Mouse (Mus musculus): ENCODE measurements around the gene Madd.

Gene Madd

DNA sequence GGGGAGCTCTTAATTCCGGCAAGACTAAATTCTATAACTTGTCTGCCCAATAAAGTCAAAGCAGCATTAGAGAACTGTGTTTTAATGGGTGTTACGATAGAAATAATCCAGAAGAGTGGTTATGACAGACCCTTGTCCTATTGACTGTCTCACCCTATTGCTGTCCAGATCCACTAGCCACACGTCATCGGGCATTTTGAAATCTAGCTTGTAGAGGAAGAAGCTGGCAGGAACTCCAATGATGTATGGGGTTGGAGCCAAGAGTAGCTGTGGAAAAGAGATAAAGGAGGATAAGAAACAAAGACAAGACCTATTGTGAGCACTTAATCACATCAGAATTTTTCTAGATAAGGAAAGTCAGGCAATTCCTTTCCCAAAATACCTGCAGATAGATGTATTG is 8.1 kb downstream of the Madd start:
- no peak for DNase-seq (ENCODE audit: low spot score in 2 of 2)

DNA sequence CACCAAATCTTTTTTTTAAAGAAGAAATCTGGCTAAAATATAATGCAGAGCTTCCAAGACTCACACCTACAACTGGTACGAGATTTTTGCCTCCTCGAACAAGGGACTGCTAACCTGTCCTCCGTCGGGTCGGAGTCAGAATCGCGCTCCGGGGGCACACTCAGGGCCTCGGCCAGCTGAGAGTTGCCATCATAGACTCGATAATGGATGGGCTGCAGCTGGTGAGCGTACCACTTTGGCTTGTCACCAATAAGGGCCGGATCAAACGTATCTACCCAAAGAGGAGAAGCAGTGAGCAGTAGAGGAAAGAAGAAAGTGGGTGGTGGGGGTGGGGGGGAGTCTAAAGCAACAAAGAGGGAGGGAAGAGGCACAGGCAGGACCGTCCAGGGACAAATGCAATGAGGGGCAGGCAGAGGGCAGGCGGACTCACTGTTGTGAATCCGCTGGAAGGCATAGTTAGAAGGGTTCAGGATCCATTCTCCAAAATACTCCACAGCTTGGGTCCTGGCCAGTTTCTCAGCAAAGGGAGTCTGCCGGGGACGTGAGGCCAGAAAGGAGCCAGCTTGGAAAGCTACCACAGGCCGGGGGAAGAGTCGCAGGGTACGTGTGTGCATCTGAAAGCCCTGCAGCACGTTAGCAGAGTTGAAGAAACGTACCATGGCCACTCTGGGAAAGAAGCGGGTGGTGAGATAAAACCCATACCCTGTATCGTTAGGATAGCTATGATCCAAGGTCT is 13.9 kb downstream of the Madd start:
- no peak for DNase-seq (ENCODE audit: low spot score in 2 of 2)

DNA sequence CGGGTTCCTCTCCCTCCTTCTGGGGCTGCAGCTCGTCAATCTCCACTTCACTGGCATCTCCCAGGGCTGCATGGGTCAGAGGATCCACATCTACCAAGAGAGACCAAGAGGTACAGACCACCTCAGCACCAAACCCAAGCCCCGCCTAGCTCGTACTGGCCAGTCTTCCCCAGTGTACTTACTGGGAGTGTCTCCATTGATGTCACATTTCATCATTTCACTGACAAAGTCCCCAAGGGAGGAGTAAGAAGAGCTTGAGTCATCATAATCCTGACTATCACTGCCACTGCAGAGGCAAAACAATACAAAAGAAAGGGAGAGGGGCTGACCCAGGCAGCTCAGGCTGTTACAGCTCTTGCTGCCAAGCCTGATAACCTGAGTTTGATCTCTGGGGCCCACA is 16.0 kb downstream of the Madd start:
- no peak for DNase-seq (ENCODE audit: low spot score in 2 of 2)

DNA sequence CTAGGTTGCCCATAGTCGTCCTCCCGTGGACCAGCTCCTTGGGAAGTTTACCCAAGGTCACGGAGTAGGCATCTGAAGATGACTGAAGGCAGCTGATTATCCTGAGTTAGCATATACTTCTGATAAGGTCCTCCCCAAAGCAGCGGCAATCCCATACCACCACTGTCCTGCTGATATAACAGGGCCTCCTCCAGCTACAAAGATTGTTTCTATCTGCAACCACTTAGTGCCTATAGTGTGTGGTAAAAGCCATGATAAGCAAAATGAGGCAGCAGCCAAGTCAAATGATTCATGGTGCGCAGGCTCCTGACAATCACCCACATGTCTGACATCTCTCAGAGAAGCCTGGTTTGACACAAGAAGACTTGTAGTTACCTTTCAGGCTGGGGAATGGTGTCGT is 18.6 kb downstream of the Madd start:
- no peak for DNase-seq (ENCODE audit: low spot score in 2 of 2)

DNA sequence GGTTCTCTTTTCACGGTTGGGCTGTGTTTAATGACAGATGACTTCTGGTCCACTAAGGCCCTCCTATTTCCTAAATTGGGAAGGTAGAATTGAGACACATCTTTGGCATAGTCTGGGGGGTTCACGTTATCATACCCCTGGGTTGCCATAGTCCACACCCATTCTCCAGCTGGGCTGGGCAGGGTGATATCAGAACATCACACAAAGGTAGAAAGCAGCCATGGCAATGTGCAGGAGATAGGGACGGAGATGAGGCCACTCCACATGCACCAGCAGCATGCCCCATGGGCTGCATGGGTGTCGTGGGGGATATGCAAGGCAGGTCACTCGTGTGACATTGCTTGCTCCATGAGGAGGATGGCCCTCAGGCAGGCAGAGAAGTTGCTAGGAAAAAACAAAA is 20.1 kb downstream of the Madd start:
- DNase-seq (ENCODE audit: low spot score in 2 of 2): no peak

DNA sequence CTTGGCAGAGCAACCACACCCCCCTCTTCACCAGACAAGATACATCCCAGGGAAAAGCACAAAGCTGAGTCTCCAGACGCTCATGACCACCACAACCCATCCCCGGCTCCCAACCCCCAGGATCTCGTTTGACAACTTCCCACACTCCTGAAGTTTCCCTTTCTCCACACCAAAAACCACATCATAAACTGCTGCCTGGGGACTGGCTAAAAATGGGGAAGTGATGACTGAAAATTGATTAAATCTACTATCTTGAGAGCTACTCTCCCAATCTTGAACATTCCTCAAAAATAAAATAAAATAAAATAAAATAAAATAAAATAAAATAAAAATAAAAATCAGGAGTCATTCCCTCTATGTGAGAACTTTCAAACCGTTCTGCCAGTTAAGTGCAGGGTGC is 20.7 kb downstream of the Madd start:
- no peak for DNase-seq (ENCODE audit: low spot score in 2 of 2)

DNA sequence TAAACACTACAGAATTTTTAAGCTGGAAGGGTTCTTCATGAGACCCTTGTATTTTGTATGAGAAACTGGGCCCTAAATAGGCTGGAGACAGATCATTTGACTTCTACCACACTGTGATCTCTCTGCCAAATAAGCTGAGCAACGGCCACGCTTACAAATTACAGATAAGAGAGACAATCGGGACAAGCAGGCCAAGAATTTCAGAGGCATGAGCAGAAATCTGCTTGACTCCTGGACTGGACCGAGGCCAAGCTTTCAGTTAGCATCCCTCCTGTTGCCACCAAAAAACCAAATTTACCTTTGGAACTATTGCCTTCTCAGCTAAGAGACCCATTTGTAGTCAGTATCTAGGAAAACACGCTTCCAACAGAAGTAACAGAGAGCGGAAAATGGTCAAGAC is 23.0 kb downstream of the Madd start:
- no peak for DNase-seq (ENCODE audit: low spot score in 2 of 2)

DNA sequence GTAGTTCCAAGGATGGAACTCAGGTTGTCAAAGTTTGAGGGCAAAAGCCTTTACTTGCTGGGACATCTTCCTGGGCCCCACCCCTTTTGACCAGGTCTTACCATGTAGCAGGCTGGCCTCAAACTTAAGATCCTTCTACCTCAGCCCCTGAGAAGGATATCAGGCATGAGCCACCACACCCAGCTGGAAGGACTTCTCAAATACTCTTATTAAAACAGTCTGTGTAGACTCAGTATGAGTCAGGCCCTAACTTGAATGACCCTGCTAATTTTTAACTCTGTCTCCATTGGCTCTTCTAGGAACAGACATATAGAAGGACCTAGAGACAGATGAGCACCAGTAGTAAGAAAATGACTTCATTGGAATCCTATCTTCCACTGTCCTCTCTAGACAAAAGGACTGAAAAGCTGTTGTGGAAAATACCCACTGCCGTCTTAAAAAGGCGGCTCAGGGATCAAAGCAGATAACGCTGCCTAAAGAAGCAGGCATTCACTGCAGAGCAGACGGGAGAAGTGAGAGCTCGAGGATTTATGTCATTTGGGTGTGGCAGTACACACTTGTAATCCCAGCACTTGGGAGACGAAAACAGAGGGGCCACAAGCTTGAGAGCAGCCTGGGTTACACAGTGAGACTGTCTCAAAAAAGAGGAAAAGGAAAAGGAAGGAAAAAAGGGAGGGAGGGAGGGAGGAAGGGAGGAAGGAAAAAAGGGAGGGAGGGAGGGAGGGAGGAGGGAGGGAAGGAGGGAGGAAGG is 26.5 kb downstream of the Madd start:
- DNase-seq (ENCODE audit: low spot score in 2 of 2): no peak

DNA sequence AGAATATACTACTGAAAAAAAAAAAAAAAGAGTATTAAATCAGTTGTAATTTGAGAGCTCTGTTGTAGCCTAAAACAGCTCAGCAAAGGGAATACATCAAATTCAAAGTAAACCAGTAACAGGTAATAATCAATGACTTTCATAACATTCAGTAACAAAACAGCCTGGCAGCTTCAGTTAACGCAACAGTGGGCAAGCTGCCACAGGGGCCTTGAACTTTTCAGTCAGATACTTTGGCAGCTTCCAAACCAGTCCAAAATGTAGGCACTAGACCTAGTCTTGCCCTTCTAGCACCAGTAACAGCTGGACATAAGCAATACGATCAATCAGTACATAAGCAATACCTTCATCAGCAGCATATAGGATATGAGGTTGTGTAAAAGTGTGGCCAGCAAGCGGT is 29.5 kb downstream of the Madd start:
- no peak for DNase-seq (ENCODE audit: low spot score in 2 of 2)

DNA sequence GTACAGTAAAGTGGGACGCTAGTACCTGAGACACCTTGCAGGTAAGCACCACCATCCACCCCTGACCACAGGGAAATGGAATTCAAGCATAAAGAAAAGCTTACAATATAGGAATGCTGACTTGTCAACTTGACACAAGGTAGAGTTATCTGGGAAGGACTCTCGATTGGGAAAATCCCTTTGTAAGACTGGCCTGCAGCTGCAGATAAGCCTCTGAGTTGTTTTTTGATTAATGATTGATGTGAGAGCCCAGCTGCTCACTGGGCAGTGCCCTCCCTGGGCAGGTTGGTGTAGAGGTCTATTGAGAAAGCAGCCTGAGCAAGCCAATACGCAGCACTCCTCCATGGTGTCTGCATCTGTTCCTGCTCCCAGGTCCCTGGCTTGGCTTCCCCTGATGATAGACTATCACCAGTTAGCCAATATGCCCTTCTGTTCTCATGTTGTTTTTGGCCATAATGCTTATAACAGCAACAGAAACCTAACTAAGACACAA is 30.7 kb downstream of the Madd start:
- no peak for DNase-seq (ENCODE audit: low spot score in 2 of 2)

DNA sequence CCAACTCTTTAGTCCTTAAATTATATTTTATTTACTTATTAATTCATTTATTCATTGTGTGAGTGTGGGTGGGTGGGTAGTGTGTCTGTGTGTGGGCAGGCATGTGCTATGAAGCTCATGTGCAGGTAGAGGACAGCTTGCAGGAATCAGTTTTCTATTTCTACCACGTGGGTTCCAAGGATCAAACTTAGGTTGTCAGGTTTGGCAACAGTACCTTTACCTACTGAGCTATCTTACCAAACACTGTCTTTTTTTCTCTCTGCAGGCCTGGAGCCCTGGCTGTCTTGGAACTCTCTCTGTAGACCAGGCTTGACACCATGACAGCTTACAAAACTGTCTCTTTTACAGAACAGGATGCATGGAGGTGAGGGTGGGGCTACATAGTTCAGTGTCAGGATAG is 32.3 kb downstream of the Madd start:
- no peak for DNase-seq (ENCODE audit: low spot score in 2 of 2)

DNA sequence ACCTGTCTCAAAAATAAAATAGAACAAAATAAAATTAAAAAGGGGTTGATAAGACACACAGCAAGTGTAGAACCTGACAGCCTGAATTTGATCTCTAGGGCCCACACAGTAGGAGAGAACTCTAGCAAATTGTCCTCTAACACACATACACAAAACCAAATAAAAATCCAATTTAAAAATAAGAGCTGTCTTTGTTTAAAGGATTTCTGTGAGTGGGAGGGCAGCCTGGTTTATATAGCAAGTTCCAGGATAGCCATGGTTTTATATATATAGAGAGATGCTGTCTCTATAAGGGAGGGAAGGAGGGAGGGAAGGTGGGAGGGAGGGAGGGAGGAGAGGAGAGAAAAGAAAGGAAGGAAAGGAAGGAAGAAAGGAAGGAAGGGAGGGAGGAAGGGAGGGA is 35.5 kb downstream of the Madd start:
- no peak for DNase-seq (ENCODE audit: low spot score in 2 of 2)

DNA sequence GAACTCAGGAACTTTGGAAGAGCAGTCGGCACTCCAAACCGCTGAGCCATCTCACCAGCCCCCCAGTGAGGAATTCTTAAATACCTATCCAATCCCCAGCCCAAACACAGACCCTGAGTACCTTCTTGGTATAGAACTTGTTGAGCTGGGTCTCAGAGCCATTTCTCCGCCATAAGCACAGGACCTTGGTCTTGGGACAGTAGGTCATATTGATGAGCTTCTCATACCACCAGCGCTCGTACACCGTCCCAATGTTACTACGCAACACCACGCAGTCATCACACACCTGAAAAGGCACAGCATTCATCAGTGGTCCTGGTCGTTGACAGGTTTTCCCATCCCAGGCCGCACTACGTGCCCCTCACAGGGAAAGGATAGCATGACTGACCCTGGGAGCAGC is 40.2 kb downstream of the Madd start:
- no peak for DNase-seq (ENCODE audit: low spot score in 2 of 2)

DNA sequence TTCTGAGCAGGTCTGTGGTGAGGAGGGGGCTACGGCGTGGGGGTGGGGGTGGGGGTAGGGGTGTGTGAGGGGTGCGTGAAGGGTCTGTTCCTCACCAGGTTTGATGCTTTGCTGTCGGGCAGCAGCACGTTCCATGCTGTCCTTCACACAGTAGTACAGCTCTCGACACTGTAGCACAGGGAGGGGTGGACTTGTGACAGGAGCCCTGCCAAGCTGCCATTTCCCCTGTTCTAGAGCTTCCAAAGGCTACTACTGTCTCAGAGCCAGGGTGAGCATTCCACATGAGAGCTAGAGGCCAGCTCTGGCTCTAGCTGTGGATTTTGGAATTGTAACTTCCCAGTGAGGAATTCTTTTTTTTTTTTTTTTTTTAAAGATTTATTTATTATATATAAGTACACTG is 40.7 kb downstream of the Madd start:
- no peak for DNase-seq (ENCODE audit: low spot score in 2 of 2)

DNA sequence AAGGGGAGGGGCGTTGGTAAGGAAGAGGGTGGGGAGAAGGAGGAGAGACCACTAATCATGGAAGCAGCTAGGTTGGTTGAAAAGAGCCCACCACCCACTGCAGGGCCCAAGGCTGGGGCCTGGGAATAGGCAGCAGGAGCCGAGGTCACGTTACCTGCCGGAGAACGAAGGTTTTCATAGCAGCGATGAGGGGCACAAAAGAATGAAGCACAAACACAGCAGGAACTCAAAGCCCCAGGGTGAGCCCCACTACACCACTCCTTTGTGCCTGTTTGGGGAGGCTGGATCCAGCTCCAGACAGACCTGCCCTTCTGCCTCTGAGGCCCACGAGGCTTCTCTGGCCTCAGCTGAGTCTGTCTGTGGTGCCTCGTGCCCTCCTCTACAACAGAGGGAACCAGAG is 43.9 kb downstream of the Madd start:
- no peak for DNase-seq (ENCODE audit: low spot score in 2 of 2)

DNA sequence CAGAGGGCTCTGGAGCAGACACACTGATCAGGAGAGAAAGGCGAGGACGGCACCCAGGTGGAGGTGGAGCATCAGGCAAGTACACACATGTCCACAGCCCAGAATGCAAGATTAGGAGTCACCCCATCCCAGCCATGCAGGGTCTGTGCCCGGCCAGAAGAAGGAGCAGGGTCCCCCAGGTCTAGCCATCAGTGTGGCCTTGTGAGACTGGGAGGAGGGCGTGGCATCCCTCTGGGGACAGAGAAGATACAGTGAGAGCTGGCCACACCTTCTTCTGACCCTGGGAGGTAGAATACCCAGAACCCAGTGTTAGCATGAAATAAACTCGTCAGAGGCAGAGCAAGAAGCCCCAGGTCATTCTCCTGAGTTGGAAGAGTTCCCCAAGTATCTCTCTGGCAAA is 44.3 kb downstream of the Madd start:
- DNase-seq (ENCODE audit: low spot score in 2 of 2): no peak

DNA sequence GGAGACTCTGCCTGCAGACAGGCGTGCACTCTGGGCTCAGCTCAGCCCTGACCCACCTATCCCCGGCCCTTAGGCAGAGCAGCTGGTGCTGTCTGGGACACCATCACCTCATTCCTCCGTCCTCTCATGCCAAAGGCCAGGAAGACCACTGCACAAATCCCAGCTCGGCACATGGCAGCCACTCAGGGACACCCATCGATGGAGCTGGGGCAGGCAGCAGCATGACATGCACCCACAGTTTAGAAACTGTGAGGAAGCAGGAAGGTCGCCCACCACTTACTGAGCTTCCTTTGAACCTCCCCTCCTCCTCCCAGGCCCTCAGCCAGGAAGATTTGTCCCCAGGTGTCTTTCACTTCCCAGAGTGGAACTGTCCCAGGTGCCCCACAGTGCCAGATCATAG is 46.2 kb downstream of the Madd start:
- no peak for DNase-seq (ENCODE audit: low spot score in 2 of 2)

DNA sequence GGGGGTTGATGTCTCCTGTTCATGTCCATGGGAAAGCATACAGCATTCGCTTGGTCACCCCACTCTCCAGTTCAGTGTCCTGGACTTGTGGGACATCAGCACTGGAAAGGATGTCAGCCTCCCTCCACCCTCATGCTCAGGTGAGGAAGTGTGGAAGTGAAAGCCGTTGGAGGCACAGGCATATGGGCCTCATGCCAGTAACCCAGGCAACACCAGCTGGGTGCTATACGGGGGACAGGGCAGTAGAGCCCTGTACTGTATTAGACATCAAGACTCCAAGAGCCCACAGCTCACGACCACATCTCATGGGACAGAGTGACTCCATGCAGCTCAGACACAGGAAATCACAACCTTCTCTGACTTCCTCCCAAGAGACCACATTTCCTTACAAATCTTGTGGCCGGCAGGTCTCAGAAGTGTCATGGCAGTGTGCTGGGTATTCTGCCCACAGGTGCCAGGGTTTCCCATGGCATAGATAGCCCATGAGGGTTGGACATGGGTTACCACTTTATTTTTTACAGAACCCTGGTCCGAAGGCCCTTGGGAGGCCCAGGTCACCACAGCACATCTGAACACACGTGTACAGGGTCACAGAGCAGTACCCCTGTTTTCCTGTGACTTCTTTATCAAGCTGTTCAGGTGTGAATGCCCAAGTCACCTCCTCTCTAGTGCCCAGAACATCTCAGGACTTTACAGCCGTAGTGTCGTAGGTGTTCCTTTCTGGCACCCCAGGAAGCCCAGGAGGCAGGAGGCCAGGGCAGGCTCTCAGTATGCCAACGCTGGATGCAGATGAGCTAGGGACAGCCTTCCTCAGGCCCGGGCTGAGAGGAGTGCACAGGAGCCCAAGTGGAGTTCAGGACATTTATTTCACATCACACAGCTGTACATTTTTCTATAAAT is 46.9 kb downstream of the Madd start:
- no peak for DNase-seq (ENCODE audit: low spot score in 2 of 2)

DNA sequence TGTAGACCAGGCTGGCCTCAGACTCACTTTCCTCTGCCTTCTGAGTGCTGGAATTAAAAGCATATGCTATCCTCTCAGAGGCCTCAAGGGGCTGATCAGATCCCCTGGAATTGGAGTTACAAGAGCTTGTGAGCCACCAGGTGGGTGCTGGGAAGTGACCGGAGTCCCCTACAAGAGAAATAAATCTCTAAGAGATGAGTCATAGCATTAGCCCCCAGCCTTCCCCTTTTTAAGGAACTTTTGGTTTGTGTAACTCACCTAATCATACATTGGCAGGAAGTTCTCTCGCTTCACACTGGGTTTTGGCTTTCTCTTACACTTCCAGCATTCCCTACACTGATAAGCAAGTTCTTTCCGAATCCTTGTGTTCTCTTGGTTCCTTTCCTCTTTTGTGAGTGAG is 51.6 kb downstream of the Madd start:
- no peak for DNase-seq (ENCODE audit: low spot score in 2 of 2)

DNA sequence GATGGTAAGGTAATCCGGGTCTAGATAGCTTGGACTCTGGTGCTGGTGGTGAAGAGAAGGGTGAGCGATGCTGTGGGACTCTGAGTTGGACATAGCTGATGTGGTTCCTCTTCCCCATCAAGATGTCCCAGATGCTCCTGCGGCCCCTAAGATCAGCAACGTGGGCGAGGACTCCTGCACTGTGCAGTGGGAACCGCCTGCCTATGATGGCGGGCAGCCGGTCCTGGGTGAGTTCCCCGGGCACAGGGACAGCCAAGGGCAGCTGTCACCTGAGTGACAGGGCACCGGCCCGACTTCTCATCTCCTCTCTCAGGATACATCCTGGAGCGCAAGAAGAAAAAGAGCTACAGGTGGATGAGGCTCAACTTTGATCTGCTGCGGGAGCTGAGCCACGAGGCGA is 52.4 kb downstream of the Madd start:
- DNase-seq (ENCODE audit: low spot score in 2 of 2): no peak

DNA sequence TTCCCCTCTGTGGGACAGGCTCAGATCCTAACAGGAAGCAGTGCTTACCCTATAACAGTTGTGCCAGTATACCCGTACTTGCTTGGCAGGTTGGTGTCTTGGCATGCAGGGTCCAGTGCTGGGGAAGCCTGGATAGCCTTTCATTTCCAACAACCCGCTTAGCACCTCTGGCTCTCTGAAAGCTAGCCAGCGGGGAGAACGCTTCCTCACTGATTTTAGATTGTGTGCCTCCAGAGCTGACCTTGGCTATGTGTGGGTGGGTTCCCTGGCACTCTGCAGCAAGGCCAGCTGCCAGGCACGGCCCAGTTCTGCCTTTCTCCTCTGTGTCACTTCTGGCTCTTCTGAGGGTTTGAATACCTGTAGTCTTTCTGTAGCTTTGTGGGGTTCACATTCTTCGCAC is 53.5 kb downstream of the Madd start:
- DNase-seq (ENCODE audit: low spot score in 2 of 2): no peak

DNA sequence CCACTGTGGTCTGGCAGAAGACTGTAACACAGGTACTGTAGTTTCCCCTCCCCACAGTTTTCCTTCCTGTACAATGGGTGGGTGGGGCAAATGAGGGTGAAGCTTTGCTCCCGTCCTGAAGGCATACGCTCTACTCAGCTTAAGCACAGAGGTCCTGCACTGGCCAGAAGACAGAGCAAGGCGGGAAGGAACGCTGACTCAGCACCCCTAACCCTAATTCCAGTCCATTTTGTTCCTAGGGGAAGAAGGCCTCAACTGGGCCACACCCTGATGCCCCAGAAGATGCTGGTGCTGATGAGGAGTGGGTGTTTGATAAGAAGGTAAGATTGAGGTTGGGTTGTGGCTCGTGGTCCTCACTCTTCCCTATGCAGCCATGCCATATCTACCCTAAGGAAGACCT is 54.9 kb downstream of the Madd start:
- DNase-seq (ENCODE audit: low spot score in 2 of 2): no peak

DNA sequence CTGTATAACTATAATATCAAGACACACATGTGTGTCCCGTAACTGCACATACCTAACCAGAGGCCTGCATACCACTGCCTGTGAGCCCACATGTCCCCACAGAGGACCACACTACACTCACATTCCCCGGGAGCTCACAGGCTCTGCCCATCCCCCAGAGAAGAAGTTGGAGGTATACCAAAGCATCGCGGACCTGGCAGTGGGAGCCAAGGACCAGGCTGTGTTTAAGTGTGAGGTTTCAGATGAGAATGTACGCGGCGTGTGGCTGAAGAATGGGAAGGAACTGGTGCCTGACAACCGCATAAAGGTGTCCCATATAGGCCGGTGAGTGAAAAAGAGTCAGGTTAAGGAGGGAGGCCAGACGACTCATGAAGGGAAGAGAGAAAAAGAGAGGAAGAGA is 58.5 kb downstream of the Madd start:
- DNase-seq (ENCODE audit: low spot score in 2 of 2): no peak

Data from urinary bladder, adult 18-20 months (tissue).